Comparison of ENCODE assay signal across 11 mouse cellular contexts in the genomic region with DNA sequence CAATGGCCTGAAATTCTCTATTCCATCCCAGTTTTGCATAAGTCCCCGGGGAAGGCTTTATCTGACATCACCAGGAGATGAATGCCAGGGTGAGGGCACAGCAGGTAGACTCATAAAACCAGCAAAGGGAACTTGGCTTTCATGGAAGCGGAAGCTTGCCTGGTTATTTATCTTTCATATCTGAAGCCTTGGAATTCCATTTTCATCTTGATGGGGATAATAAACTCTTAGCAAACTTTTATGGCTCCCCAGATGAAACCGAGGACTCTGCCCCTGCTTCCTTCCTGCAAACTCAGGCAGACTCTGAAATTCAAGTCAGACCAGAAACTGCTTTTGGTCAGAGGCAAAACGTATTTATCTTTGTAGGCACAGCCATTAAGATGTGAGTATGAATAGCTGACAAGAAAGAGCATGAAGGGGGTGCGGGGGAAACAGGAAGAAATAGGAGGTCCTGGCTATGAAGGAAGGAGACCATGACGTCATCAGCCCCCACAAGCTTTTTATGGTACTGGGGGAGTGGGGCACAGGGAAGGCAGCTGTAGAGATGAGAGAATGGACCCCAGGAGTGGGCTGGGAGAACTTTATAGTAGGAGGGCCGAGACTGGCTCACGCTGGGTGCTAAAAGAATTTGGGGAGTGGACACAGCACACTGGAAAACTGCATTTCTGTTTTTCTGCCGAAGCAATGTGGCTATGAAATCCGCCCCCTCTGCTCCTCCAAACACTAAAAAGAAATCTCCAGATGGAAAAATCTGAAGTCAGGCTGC.
A peak's percentile ranks its signal among the peaks of the same experiment; 100 is the strongest.
DNase-seq lines count a peak whose midpoint lies in the region; ATAC-seq and TF ChIP-seq lines count a peak whose summit lies in the region.
"Had no signal": no experiment of that assay in that cellular context is flagged by ENCODE, and none has a peak within 500 bp of the region (broad histone marks: within the 10 kb centered on the region; RNA-seq: fewer than 3 reads in every experiment).

No protein-coding gene starts in this region.

- H3K27ac ChIP-seq in layer of hippocampus, adult 2 months, result peak overlapping the region; percentile 85
- peak overlapping the region; percentile 73 for H3K27ac ChIP-seq in intestine, postnatal 0 days (ENCODE audit: low read depth, low read length)
- no peak overlapping the region for H3K27ac ChIP-seq in liver, embryonic 12.5 days
- H3K27ac ChIP-seq: lung, embryonic 15.5 days had no signal

- H3K36me3 ChIP-seq in intestine, postnatal 0 days (ENCODE audit: control insufficient read depth, insufficient read depth), result no peaks in the 10 kb centered on the region
- no peaks in the 10 kb centered on the region for H3K36me3 ChIP-seq in liver, embryonic 12.5 days
- H3K36me3 ChIP-seq: lung, embryonic 15.5 days had no signal

- WGBS in intestine, postnatal 0 days, result 21% methylated on average over 10 of the region's 10 CpGs
- WGBS in liver, embryonic 12.5 days (ENCODE audit: insufficient replicate concordance), result 33% methylated on average over 10 of the region's 10 CpGs

- no peak overlapping the region for H3K9ac ChIP-seq in intestine, postnatal 0 days (ENCODE audit: low read depth, low read length)
- no peak overlapping the region for H3K9ac ChIP-seq in liver, embryonic 12.5 days
- H3K9ac ChIP-seq: lung, embryonic 15.5 days had no signal

- no peaks in the 10 kb centered on the region for H3K27me3 ChIP-seq in intestine, postnatal 0 days (replicated peaks; ENCODE audit: control insufficient read depth, insufficient read depth, low read length)
- H3K27me3 ChIP-seq in liver, embryonic 12.5 days (replicated peaks), result no peaks in the 10 kb centered on the region
- H3K27me3 ChIP-seq: lung, embryonic 15.5 days had no signal

- H3K9me3 ChIP-seq in intestine, postnatal 0 days (ENCODE audit: control insufficient read depth), result no peaks in the 10 kb centered on the region
- no peaks in the 10 kb centered on the region for H3K9me3 ChIP-seq in liver, embryonic 12.5 days (replicated peaks)
- H3K9me3 ChIP-seq: lung, embryonic 15.5 days had no signal

- peak; percentile 66 for ATAC-seq in intestine, postnatal 0 days
- no peak for ATAC-seq in liver, embryonic 12.5 days
- ATAC-seq: hindbrain, embryonic 16.5 days had no signal

- DNase-seq in layer of hippocampus, adult 2 months (ENCODE audit: low spot score in 2 of 2), result peak in 1 of 2 experiments; percentile 37
- DNase-seq in layer of hippocampus, adult 8-10 months (ENCODE audit: low spot score in 2 of 2), result no peak
- peak; percentile 46 to 70 for DNase-seq in frontal cortex, adult 2 months (ENCODE audit: extremely low spot score in 1 of 2, low spot score in 1 of 2)
- DNase-seq in right cerebral cortex, postnatal 10 days (ENCODE audit: low spot score in 2 of 2), result peak; percentile 55 to 69
- DNase-seq in cerebellum, adult 9-10 months, result no peak
- DNase-seq: adrenal gland, postnatal 14 days; gastrocnemius, postnatal 36 days had no signal

- 0 out of 2 replicates have a peak, but pooled peaks cover 6% of the 10 kb centered on the region for H3K4me1 ChIP-seq in intestine, postnatal 0 days (replicated peaks; ENCODE audit: control insufficient read depth, insufficient read depth, low read length)
- H3K4me1 ChIP-seq in liver, embryonic 12.5 days, result no peaks in the 10 kb centered on the region

- peak overlapping the region; percentile 55 for H3K4me2 ChIP-seq in intestine, postnatal 0 days (replicated peaks; ENCODE audit: low read depth)
- H3K4me2 ChIP-seq in liver, embryonic 12.5 days, result no peak overlapping the region
- H3K4me2 ChIP-seq: lung, embryonic 15.5 days had no signal

- no peak overlapping the region for H3K4me3 ChIP-seq in layer of hippocampus, adult 2 months
- no peak overlapping the region for H3K4me3 ChIP-seq in intestine, postnatal 0 days (ENCODE audit: low read depth, low read length)
- H3K4me3 ChIP-seq in liver, embryonic 12.5 days, result no peak overlapping the region
- H3K4me3 ChIP-seq: lung, embryonic 15.5 days had no signal

- TF ChIP-seq CTCF in layer of hippocampus, adult 2 months (conservative IDR thresholded peaks at IDR 0.05), result no peak
- no peak for TF ChIP-seq CTCF in intestine, postnatal 0 days (IDR thresholded peaks at IDR 0.05; ENCODE audit: low read depth)

Comparison
In these comparisons a context has a peak if more than half of its experiments do, and no peak if none do; other contexts are left out.
1. DNase-seq: peak in frontal cortex, adult 2 months (2 of 2) and right cerebral cortex, postnatal 10 days (2 of 2); none in layer of hippocampus, adult 8-10 months (0 of 2) and cerebellum, adult 9-10 months (single experiment).